Comparison of ENCODE assay signal across 8 mouse cellular contexts in genomic region chr7:141476981-141477370, GRCm38 (mm10). TPM values are rescaled to one million over a fixed set of nuclear protein-coding genes. Genes with fewer than 3 reads are reported as not detected.
DNase-seq lines count a peak whose midpoint lies in the region; ATAC-seq and TF ChIP-seq lines count a peak whose summit lies in the region.

No protein-coding gene starts in this region.

- TF ChIP-seq EP300 in lung, postnatal 0 days (IDR thresholded peaks at IDR 0.05) = no peak

- peak; percentile 62 for DNase-seq in gastrocnemius, postnatal 25 days
- DNase-seq in gastrocnemius, adult 8-10 months (ENCODE audit: low spot score in 2 of 2) = no peak
- DNase-seq in G1E (ENCODE audit: low spot score) = no peak
- no peak for DNase-seq in hindbrain, embryonic 11.5 days (ENCODE audit: low spot score)
- no peak for DNase-seq in lung, postnatal 0 days (ENCODE audit: low spot score)
- no peak for DNase-seq in thymus, postnatal 10 days (ENCODE audit: low spot score in 2 of 2)
- no peak for DNase-seq in right cerebral cortex, postnatal 36 days (ENCODE audit: low spot score in 2 of 2)

- H3K9ac ChIP-seq in hindbrain, embryonic 11.5 days (ENCODE audit: low read depth, low read length) = no peak overlapping the region
- peak overlapping the region; percentile 36 for H3K9ac ChIP-seq in lung, postnatal 0 days (replicated peaks; ENCODE audit: low read depth)

- H3K4me2 ChIP-seq in hindbrain, embryonic 11.5 days (replicated peaks; ENCODE audit: low read depth, low read length) = no peak overlapping the region
- peak overlapping the region; percentile 94 for H3K4me2 ChIP-seq in lung, postnatal 0 days (replicated peaks; ENCODE audit: low read depth, low read length)

- peak overlapping the region; percentile 39; the same call in 1 of the 2 replicates for H3K27ac ChIP-seq in hindbrain, embryonic 11.5 days (ENCODE audit: low read depth, low read length)
- peak overlapping the region; percentile 98 for H3K27ac ChIP-seq in lung, postnatal 0 days (ENCODE audit: low read length)

- peaks cover 55% of the 10 kb centered on the region for H3K36me3 ChIP-seq in G1E (replicated peaks)
- no peaks in the 10 kb centered on the region for H3K36me3 ChIP-seq in hindbrain, embryonic 11.5 days (ENCODE audit: control insufficient read depth, insufficient read depth, low read length)
- H3K36me3 ChIP-seq in lung, postnatal 0 days (ENCODE audit: insufficient read depth, low read length) = peaks cover 3% of the 10 kb centered on the region; the same call in 1 of the 2 replicates

- H3K9me3 ChIP-seq in G1E (replicated peaks) = 0 out of 2 replicates have a peak, but pooled peaks cover under 1% of the 10 kb centered on the region
- no peaks in the 10 kb centered on the region for H3K9me3 ChIP-seq in hindbrain, embryonic 11.5 days (ENCODE audit: control insufficient read depth, low read length)
- H3K9me3 ChIP-seq in lung, postnatal 0 days (ENCODE audit: low read length) = no peaks in the 10 kb centered on the region

- WGBS in hindbrain, embryonic 11.5 days = 17% methylated on average over 7 of the region's 7 CpGs
- 1% methylated on average over 7 of the region's 7 CpGs for WGBS in lung, postnatal 0 days

- H3K27me3 ChIP-seq in G1E (ENCODE audit: insufficient read depth, low read length) = peaks cover 2% of the 10 kb centered on the region; the same call in 1 of the 2 replicates
- peaks cover 11% of the 10 kb centered on the region for H3K27me3 ChIP-seq in hindbrain, embryonic 11.5 days (ENCODE audit: control insufficient read depth, insufficient read depth, low read length)
- 0 out of 2 replicates have a peak, but pooled peaks cover 3% of the 10 kb centered on the region for H3K27me3 ChIP-seq in lung, postnatal 0 days (replicated peaks; ENCODE audit: insufficient read depth, low read length)

- peak overlapping the region; percentile 84 for H3K4me3 ChIP-seq in G1E (ENCODE audit: low read depth, low read length)
- no peak overlapping the region for H3K4me3 ChIP-seq in hindbrain, embryonic 11.5 days (ENCODE audit: low read depth, low read length)
- H3K4me3 ChIP-seq in lung, postnatal 0 days (ENCODE audit: low read depth, low read length) = peak overlapping the region; percentile 68

- TF ChIP-seq CTCF in G1E (IDR thresholded peaks at IDR 0.05; ENCODE audit: low read depth, low read length) = no peak
- peak; percentile 48 for TF ChIP-seq CTCF in lung, postnatal 0 days (IDR thresholded peaks at IDR 0.05)

- ATAC-seq in G1E (ENCODE audit: extremely low read depth, insufficient number of reproducible peaks, low FRiP score, poor library complexity, severe bottlenecking) = no peak
- ATAC-seq in hindbrain, embryonic 11.5 days (ENCODE audit: low FRiP score) = no peak
- ATAC-seq in lung, postnatal 0 days = peak; percentile 16; the same call in 1 of the 2 replicates
- no peak for ATAC-seq in activated CD4-positive, CD25-positive, alpha-beta regulatory T cell, adult 4 months

- peaks cover 67% of the 10 kb centered on the region for H3K4me1 ChIP-seq in G1E (ENCODE audit: insufficient read depth, low read depth, low read length)
- peaks cover 9% of the 10 kb centered on the region; the same call in 1 of the 2 replicates for H3K4me1 ChIP-seq in hindbrain, embryonic 11.5 days (replicated peaks; ENCODE audit: control insufficient read depth, insufficient read depth, low read length)
- peaks cover 36% of the 10 kb centered on the region for H3K4me1 ChIP-seq in lung, postnatal 0 days (ENCODE audit: insufficient read depth, low read depth, low read length)

RNA-seq across cellular contexts. Expression of gene Tspan4, which starts 1.9 kb away (rescaled TPM):
- total RNA-seq in gastrocnemius, postnatal 25 days (2021) = 10 to 100 TPM in 1 of 2 experiments, 1 to 10 TPM in 1; 5.6 to 16.5 TPM
- total RNA-seq in gastrocnemius, adult 8-10 months (2022) = 10 to 100 TPM in 2 of 4 experiments, 1 to 10 TPM in 2; 8.1 to 15.1 (median 11.9) TPM
- total RNA-seq in G1E (2014; fragmentation: Nextera tagmentation) = 13.5 and 14.6 TPM in 2 replicates
- 28.7 and 35.3 TPM in 2 replicates for total RNA-seq in G1E (2017)
- 15.3 and 16.2 TPM in 2 replicates for polyA plus RNA-seq in G1E (2012)
- polyA plus RNA-seq in hindbrain, embryonic 11.5 days (2014; fragmentation: Nextera tagmentation; extraction: Ambion mirVana) = 29.6 and 31.4 TPM in 2 replicates
- 100 and 107 TPM in 2 replicates for polyA plus RNA-seq in lung, postnatal 0 days (2015; fragmentation: Nextera tagmentation; extraction: Ambion mirVana)
- polyA plus RNA-seq in activated CD4-positive, CD25-positive, alpha-beta regulatory T cell, adult 4 months (2017; shearing (Covaris generic)) = 1 to 10 TPM; 1.5 to 2.7 TPM

RNA-seq across cellular contexts. Expression of gene Polr2l, which starts 2.0 kb away (rescaled TPM):
- 10 to 100 TPM; 55.2 to 56.0 TPM for total RNA-seq in gastrocnemius, postnatal 25 days (2021)
- total RNA-seq in gastrocnemius, adult 8-10 months (2022) = 10 to 100 TPM; 57.4 to 68.5 (median 63.7) TPM
- total RNA-seq in G1E (2014; fragmentation: Nextera tagmentation) (13.0 and 18.7 TPM in 2 replicates), G1E (2017) (61.0 and 66.9 TPM in 2 replicates)
- polyA plus RNA-seq in G1E (2012) = 58.3 and 69.4 TPM in 2 replicates
- 71.5 and 74.0 TPM in 2 replicates for polyA plus RNA-seq in hindbrain, embryonic 11.5 days (2014; fragmentation: Nextera tagmentation; extraction: Ambion mirVana)
- polyA plus RNA-seq in lung, postnatal 0 days (2015; fragmentation: Nextera tagmentation; extraction: Ambion mirVana) = 48.0 and 50.5 TPM in 2 replicates
- 10 to 100 TPM; 22.3 to 22.6 TPM for polyA plus RNA-seq in activated CD4-positive, CD25-positive, alpha-beta regulatory T cell, adult 4 months (2017; shearing (Covaris generic))

RNA-seq across cellular contexts. Expression of gene Cd151, which starts 9.8 kb away (rescaled TPM):
- total RNA-seq in gastrocnemius, postnatal 25 days (2021) = 10 to 100 TPM; 67.7 to 87.4 TPM
- 10 to 100 TPM; 78.2 to 98.0 (median 86.2) TPM for total RNA-seq in gastrocnemius, adult 8-10 months (2022)
- 6.4 and 13.8 TPM in 2 replicates for total RNA-seq in G1E (2014; fragmentation: Nextera tagmentation)
- 18.1 and 24.3 TPM in 2 replicates for total RNA-seq in G1E (2017)
- polyA plus RNA-seq in G1E (2012) = 8.0 and 13.3 TPM in 2 replicates
- polyA plus RNA-seq in hindbrain, embryonic 11.5 days (2014; fragmentation: Nextera tagmentation; extraction: Ambion mirVana) = 40.1 and 57.9 TPM in 2 replicates
- polyA plus RNA-seq in lung, postnatal 0 days (2015; fragmentation: Nextera tagmentation; extraction: Ambion mirVana) = 45.1 and 49.6 TPM in 2 replicates
- polyA plus RNA-seq in activated CD4-positive, CD25-positive, alpha-beta regulatory T cell, adult 4 months (2017; shearing (Covaris generic)) = 1 to 10 TPM; 8.3 to 8.7 TPM

RNA-seq across cellular contexts. Expression of gene Cracr2b, which starts 16.1 kb away (rescaled TPM):
- 1 to 10 TPM; 3.9 to 7.0 TPM for total RNA-seq in gastrocnemius, postnatal 25 days (2021)
- 10 to 100 TPM in 1 of 4 experiments, 1 to 10 TPM in 3; 3.3 to 11.4 (median 6.9) TPM for total RNA-seq in gastrocnemius, adult 8-10 months (2022)
- total RNA-seq in G1E (2014; fragmentation: Nextera tagmentation) (not detected in 2 replicates), G1E (2017) (0.44 TPM in 1 of 2 replicates, not detected in the other)
- polyA plus RNA-seq in G1E (2012) = not detected in 2 replicates
- polyA plus RNA-seq in hindbrain, embryonic 11.5 days (2014; fragmentation: Nextera tagmentation; extraction: Ambion mirVana) = 4.4 and 4.5 TPM in 2 replicates
- 74.9 and 82.0 TPM in 2 replicates for polyA plus RNA-seq in lung, postnatal 0 days (2015; fragmentation: Nextera tagmentation; extraction: Ambion mirVana)
- not detected for polyA plus RNA-seq in activated CD4-positive, CD25-positive, alpha-beta regulatory T cell, adult 4 months (2017; shearing (Covaris generic))

RNA-seq across cellular contexts. Expression of gene Pnpla2, which starts 22.0 kb away (rescaled TPM):
- total RNA-seq in gastrocnemius, postnatal 25 days (2021) = 100 to 1,000 TPM; 265 to 357 TPM
- 100 to 1,000 TPM; 250 to 384 (median 284) TPM for total RNA-seq in gastrocnemius, adult 8-10 months (2022)
- 23.6 and 26.7 TPM in 2 replicates for total RNA-seq in G1E (2014; fragmentation: Nextera tagmentation)
- total RNA-seq in G1E (2017) = 7.1 and 9.9 TPM in 2 replicates
- polyA plus RNA-seq in G1E (2012) = 49.9 and 50.5 TPM in 2 replicates
- 13.7 and 14.2 TPM in 2 replicates for polyA plus RNA-seq in hindbrain, embryonic 11.5 days (2014; fragmentation: Nextera tagmentation; extraction: Ambion mirVana)
- polyA plus RNA-seq in lung, postnatal 0 days (2015; fragmentation: Nextera tagmentation; extraction: Ambion mirVana) = 96.0 and 116 TPM in 2 replicates
- 10 to 100 TPM; 58.2 to 70.2 TPM for polyA plus RNA-seq in activated CD4-positive, CD25-positive, alpha-beta regulatory T cell, adult 4 months (2017; shearing (Covaris generic))
